Mouse (Mus musculus): ENCODE results near the gene Spint1. TPM values are rescaled to one million over a fixed set of nuclear protein-coding genes. Genes with fewer than 3 reads are reported as not detected.

Gene Spint1
- polyA plus RNA-seq, 1 experiment from 2014 or later, result 0.68 TPM

GRCm38 (mm10) chr2:119294411-119294810 is 57.2 kb downstream of the Spint1 start:
- H3K9me3 ChIP-seq (ENCODE audit: control insufficient read depth, low read length), result no peaks in the 10 kb centered on the region
- no peaks in the 10 kb centered on the region for H3K27me3 ChIP-seq (ENCODE audit: control insufficient read depth, insufficient read depth, low read length)
- H3K36me3 ChIP-seq (ENCODE audit: control insufficient read depth, insufficient read depth, low read length), result peaks cover 41% of the 10 kb centered on the region
- WGBS, result 96% methylated on average over 18 of the region's 18 CpGs
- H3K4me1 ChIP-seq (ENCODE audit: control insufficient read depth, insufficient read depth, low read length), result peaks cover 12% of the 10 kb centered on the region
- H3K4me3 ChIP-seq (ENCODE audit: low read depth, low read length), result no peak overlapping the region
- H3K27ac ChIP-seq (ENCODE audit: low read depth, low read length), result no peak overlapping the region
- H3K9ac ChIP-seq (replicated peaks; ENCODE audit: low read depth, low read length), result no peak overlapping the region
- no peak overlapping the region for H3K4me2 ChIP-seq (ENCODE audit: low read depth, low read length)
- no peak for ATAC-seq (ENCODE audit: low read depth)

- peaks cover 43% of the 10 kb centered on the region for H3K36me3 ChIP-seq (ENCODE audit: control insufficient read depth, insufficient read depth, low read length)
- ATAC-seq (ENCODE audit: low read depth), result no peak
Measured at GRCm38 (mm10) chr2:119296756-119297155, 59.6 kb downstream of the Spint1 start.

GRCm38 (mm10) chr2:119297506-119297905 is 60.3 kb downstream of the Spint1 start:
- peaks cover 40% of the 10 kb centered on the region for H3K36me3 ChIP-seq (ENCODE audit: control insufficient read depth, insufficient read depth, low read length)
- WGBS, result 95% methylated on average over 19 of the region's 19 CpGs
- no peaks in the 10 kb centered on the region for H3K9me3 ChIP-seq (ENCODE audit: control insufficient read depth, low read length)
- H3K4me1 ChIP-seq (ENCODE audit: control insufficient read depth, insufficient read depth, low read length), result peaks cover 11% of the 10 kb centered on the region
- no peak overlapping the region for H3K4me3 ChIP-seq (ENCODE audit: low read depth, low read length)
- ATAC-seq (ENCODE audit: low read depth), result no peak
- H3K4me2 ChIP-seq (ENCODE audit: low read depth, low read length), result no peak overlapping the region
- no peaks in the 10 kb centered on the region for H3K27me3 ChIP-seq (ENCODE audit: control insufficient read depth, insufficient read depth, low read length)
- no peak overlapping the region for H3K27ac ChIP-seq (ENCODE audit: low read depth, low read length)
- no peak overlapping the region for H3K9ac ChIP-seq (replicated peaks; ENCODE audit: low read depth, low read length)

More at GRCm38 (mm10) chr2:119296756-119297155, 59.6 kb downstream of the Spint1 start:
- no peak overlapping the region for H3K27ac ChIP-seq (ENCODE audit: low read depth, low read length)
- H3K4me2 ChIP-seq (ENCODE audit: low read depth, low read length), result no peak overlapping the region
- no peak overlapping the region for H3K4me3 ChIP-seq (ENCODE audit: low read depth, low read length)
- 92% methylated on average over 12 of the region's 12 CpGs for WGBS
- H3K4me1 ChIP-seq (ENCODE audit: control insufficient read depth, insufficient read depth, low read length), result peaks cover 11% of the 10 kb centered on the region
- H3K9me3 ChIP-seq (ENCODE audit: control insufficient read depth, low read length), result no peaks in the 10 kb centered on the region
- no peaks in the 10 kb centered on the region for H3K27me3 ChIP-seq (ENCODE audit: control insufficient read depth, insufficient read depth, low read length)
- no peak overlapping the region for H3K9ac ChIP-seq (replicated peaks; ENCODE audit: low read depth, low read length)

GRCm38 (mm10) chr2:119298330-119298729 is 61.2 kb downstream of the Spint1 start:
- Histone ChIP-seq H3K4me3 (ENCODE audit: low read depth, low read length) (no peak overlapping the region), H3K36me3 (ENCODE audit: control insufficient read depth, insufficient read depth, low read length) (peaks cover 37% of the 10 kb centered on the region)
- ATAC-seq (ENCODE audit: low read depth), result no peak

GRCm38 (mm10) chr2:119298839-119299238 is 61.7 kb downstream of the Spint1 start:
- no peaks in the 10 kb centered on the region for H3K9me3 ChIP-seq (ENCODE audit: control insufficient read depth, low read length)
- no peak overlapping the region for H3K4me3 ChIP-seq (ENCODE audit: low read depth, low read length)
- peaks cover 11% of the 10 kb centered on the region for H3K4me1 ChIP-seq (ENCODE audit: control insufficient read depth, insufficient read depth, low read length)
- WGBS, result 86% methylated on average over 2 of the region's 2 CpGs
- H3K36me3 ChIP-seq (ENCODE audit: control insufficient read depth, insufficient read depth, low read length), result peaks cover 32% of the 10 kb centered on the region
- ATAC-seq (ENCODE audit: low read depth), result no peak
- no peak overlapping the region for H3K4me2 ChIP-seq (ENCODE audit: low read depth, low read length)
- no peak overlapping the region for H3K27ac ChIP-seq (ENCODE audit: low read depth, low read length)
- H3K9ac ChIP-seq (replicated peaks; ENCODE audit: low read depth, low read length), result no peak overlapping the region
- H3K27me3 ChIP-seq (ENCODE audit: control insufficient read depth, insufficient read depth, low read length), result no peaks in the 10 kb centered on the region

More at GRCm38 (mm10) chr2:119298330-119298729, 61.2 kb downstream of the Spint1 start:
- no peak overlapping the region for H3K4me2 ChIP-seq (ENCODE audit: low read depth, low read length)
- H3K9me3 ChIP-seq (ENCODE audit: control insufficient read depth, low read length), result no peaks in the 10 kb centered on the region
- no peak overlapping the region for H3K9ac ChIP-seq (replicated peaks; ENCODE audit: low read depth, low read length)
- peaks cover 11% of the 10 kb centered on the region for H3K4me1 ChIP-seq (ENCODE audit: control insufficient read depth, insufficient read depth, low read length)
- H3K27me3 ChIP-seq (ENCODE audit: control insufficient read depth, insufficient read depth, low read length), result no peaks in the 10 kb centered on the region
- WGBS, result 46% methylated on average over 5 of the region's 5 CpGs
- no peak overlapping the region for H3K27ac ChIP-seq (ENCODE audit: low read depth, low read length)

Other genes starting within 250 kb of the Spint1 start
- 36.3 and 38.5 TPM in 2 replicates for gene Ccdc32, start 208.0 kb upstream of the Spint1 start, polyA plus RNA-seq (2014; fragmentation: Nextera tagmentation; extraction: Ambion mirVana)
- 4.1 and 4.4 TPM in 2 replicates for gene Rpusd2, start 202.6 kb upstream of the Spint1 start, polyA plus RNA-seq (2014; fragmentation: Nextera tagmentation; extraction: Ambion mirVana)
- 2.9 and 4.9 TPM in 2 replicates for gene Knl1, start 190.2 kb upstream of the Spint1 start, polyA plus RNA-seq (2014; fragmentation: Nextera tagmentation; extraction: Ambion mirVana)
- 3.7 and 7.5 TPM in 2 replicates for gene Rad51, start 124.6 kb upstream of the Spint1 start, polyA plus RNA-seq (2014; fragmentation: Nextera tagmentation; extraction: Ambion mirVana)
- 44.6 and 46.4 TPM in 2 replicates for gene Rmdn3, start 80.3 kb upstream of the Spint1 start, polyA plus RNA-seq (2014; fragmentation: Nextera tagmentation; extraction: Ambion mirVana)
- gene Gchfr, start 69.6 kb upstream of the Spint1 start, polyA plus RNA-seq (2014; fragmentation: Nextera tagmentation; extraction: Ambion mirVana), result 1.6 and 1.8 TPM in 2 replicates
- gene Gm14137, start 62.9 kb upstream of the Spint1 start, polyA plus RNA-seq (2014; fragmentation: Nextera tagmentation; extraction: Ambion mirVana), result 0.36 and 0.78 TPM in 2 replicates
- gene Zfyve19, start 28.7 kb upstream of the Spint1 start, polyA plus RNA-seq (2014; fragmentation: Nextera tagmentation; extraction: Ambion mirVana), result 57.9 and 62.4 TPM in 2 replicates
- 22.5 and 24.0 TPM in 2 replicates for gene Dnajc17, start 28.6 kb upstream of the Spint1 start, polyA plus RNA-seq (2014; fragmentation: Nextera tagmentation; extraction: Ambion mirVana)
- not detected in 2 replicates for gene Ppp1r14d, start 7.5 kb upstream of the Spint1 start, polyA plus RNA-seq (2014; fragmentation: Nextera tagmentation; extraction: Ambion mirVana)
- gene Rhov, start 33.9 kb downstream of the Spint1 start, polyA plus RNA-seq (2014; fragmentation: Nextera tagmentation; extraction: Ambion mirVana), result 24.6 and 31.9 TPM in 2 replicates
- 14.8 and 19.7 TPM in 2 replicates for gene Vps18, start 51.4 kb downstream of the Spint1 start, polyA plus RNA-seq (2014; fragmentation: Nextera tagmentation; extraction: Ambion mirVana)
- 2.1 and 2.7 TPM in 2 replicates for gene Dll4, start 88.4 kb downstream of the Spint1 start, polyA plus RNA-seq (2014; fragmentation: Nextera tagmentation; extraction: Ambion mirVana)
- gene Chac1, start 113.9 kb downstream of the Spint1 start, polyA plus RNA-seq (2014; fragmentation: Nextera tagmentation; extraction: Ambion mirVana), result 6.5 and 11.2 TPM in 2 replicates
- 5.0 and 5.9 TPM in 2 replicates for gene Ino80, start 240.3 kb downstream of the Spint1 start, polyA plus RNA-seq (2014; fragmentation: Nextera tagmentation; extraction: Ambion mirVana)